Mouse (Mus musculus): ENCODE results near the gene Rptor. TPM values are rescaled to one million over a fixed set of nuclear protein-coding genes. Genes with fewer than 3 reads are reported as not detected.
A peak's percentile ranks its signal among the peaks of the same experiment; 100 is the strongest.
"Not testable (repeated sequence)": the region's sequence is repeated elsewhere in the genome, so short reads cannot be mapped to it uniquely, and the experiment has no call there.

Rptor gene
- total RNA-seq, 2 experiments from 2014 or later: 63.9 to 65.0 TPM

DNA sequence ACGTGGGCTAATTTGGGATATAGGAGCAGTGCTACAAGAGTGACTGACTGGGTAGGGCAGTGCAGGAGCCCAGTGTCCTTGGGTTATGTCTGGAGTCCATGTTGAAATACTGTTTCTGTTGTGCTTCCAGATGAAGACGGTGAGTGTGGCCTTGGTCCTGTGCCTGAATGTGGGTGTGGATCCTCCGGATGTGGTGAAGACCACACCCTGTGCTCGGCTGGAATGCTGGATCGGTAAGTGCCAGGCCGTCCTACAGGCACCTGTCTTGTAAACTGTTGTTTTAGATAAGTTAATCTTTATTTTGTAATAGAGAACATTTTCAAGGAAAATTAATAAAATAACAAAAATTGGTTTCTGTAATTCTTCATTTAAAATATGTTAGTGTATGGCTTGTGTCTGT lies 54.8 kb downstream of the Rptor start:
- no peak for DNase-seq

- DNase-seq: no peak
These were observed 56.6 kb downstream of the Rptor start for GRCm38 (mm10) chr11:119659296-119659695.

DNA sequence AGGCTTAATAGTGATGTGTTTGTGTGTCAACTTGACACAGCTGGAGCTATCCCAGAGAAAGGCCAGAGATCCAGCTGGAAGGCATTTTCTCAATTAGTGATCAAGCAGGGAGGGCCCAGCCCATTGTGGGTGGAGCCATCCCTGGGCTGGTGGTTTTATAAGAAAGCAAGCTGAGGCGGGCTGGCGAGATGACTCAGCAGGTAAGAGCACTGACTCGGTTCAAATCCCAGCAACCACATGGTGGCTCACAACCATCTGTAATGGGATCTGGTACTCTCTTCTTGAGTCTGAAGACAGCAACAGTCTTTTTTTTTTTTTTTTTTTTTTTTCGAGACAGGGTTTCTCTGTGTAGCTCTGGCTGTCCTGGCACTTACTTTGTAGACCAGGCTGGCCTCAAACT lies 58.8 kb downstream of the Rptor start:
- DNase-seq: not testable (repeated sequence)

- DNase-seq: no peak
These were observed 61.2 kb downstream of the Rptor start for GRCm38 (mm10) chr11:119663876-119664275.

GRCm38 (mm10) chr11:119664678-119665307 lies 62.1 kb downstream of the Rptor start:
- no peak for DNase-seq

GRCm38 (mm10) chr11:119665308-119665702 lies 62.6 kb downstream of the Rptor start:
- no peak for DNase-seq

DNA sequence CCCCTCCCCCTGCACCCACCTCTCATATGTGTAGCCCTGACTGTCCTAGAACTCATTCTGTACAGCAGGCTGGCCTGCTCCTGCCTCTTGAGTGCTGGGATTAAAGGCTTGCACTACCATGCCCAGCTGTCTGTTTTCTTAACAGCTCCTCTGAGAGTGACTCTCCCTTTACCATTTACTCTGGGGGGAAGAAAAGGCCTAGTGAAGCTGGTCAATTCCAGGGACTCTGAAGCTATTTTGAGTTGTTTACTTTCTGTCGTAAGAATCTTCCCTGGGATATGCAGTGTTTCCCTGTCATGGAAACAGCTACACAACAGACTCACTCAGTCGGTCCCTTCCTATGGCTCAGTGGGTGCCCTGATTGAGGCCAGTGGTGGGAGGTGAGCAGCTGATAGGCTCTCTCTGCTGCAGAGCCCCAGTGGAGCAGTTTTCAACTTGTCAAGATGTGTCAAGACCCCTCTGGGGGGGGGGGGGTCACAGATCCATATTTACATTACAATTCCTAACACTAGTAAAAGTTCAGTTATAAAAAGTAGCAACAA lies 63.9 kb downstream of the Rptor start:
- no peak for DNase-seq

DNA sequence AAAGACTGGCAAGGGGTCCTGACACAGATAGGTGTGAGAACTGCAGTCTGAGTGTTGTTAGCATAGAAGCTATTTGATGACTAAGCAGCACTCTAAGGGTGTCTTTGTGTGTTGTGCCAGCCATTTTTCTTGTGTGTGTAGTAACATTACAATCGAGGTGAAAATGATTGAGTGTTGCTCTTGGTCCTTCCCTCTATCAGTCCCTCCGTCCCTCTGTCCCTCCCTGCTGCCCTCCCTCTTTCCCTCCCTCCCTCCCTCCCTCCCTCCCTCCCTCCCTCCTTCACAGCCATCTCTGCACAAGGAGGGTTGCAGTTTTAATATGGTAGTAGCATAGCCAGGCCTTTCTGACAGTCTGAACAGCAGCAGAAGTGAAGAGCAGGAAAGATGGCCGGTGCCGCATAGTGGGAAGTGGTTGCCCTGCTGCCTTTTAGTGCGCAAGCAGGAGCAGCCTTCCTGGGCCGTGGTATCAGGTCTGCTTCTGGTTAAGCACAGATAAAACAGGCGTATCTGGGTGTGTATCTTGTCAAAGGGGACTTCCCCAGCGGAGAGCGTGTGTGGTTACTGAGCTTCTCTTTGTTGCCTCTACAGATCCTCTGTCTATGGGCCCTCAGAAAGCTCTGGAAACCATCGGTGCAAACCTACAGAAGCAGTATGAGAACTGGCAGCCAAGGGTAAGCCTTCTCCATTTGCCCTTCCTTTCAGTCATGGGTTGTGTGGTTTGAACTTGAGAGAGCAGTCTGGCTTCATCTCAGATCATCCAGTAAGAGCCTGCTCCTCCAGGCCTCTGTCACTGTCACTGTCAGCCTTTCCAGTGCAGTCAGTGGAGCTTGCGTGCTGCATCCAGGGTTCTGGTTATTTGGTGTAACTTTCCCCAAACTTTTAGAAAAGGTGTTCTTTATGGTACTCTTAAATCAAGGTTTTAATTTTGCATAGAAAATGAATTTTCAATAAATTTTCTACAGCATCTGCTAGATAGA lies 68.3 kb downstream of the Rptor start:
- DNase-seq: no peak

DNA sequence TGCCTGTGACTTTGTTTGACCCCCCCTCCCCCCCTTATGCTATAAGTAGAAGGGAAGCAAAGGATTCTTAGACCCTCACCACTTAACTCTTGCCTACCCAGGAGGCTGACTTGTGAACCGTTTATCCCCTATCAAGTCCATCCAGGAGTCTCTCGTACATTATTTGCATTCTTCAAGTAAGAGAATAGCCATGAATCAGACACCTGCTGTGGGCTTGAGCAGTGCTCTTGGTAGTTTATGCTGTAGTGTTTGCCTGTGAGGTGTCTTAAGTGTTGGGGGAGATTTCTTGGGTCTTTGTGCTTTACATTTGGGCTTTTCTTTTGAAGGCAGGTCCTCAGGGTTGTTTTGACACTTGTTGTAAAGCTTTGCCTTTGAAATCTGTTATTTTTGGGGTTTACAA lies 69.3 kb downstream of the Rptor start:
- DNase-seq: no peak

DNA sequence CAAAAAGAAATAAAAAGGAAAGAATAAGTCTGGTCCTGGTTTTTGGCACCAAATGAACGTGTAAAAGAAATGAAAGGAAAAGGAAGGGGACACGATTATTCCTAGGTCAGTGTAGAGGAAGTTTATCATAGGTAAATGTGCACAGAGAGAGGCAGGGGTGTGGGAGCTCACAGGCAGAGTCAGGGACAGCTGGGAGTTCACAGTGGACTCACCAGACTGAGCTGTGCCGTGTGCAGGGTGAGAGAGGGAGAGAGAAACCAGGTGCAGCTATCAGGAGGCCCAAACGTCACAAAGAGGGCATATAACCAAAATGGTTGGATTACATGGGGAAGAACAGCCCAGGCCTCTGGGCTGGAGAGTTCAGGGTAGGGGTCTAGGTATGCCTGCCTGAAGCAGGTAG lies 70.1 kb downstream of the Rptor start:
- DNase-seq: no peak

DNA sequence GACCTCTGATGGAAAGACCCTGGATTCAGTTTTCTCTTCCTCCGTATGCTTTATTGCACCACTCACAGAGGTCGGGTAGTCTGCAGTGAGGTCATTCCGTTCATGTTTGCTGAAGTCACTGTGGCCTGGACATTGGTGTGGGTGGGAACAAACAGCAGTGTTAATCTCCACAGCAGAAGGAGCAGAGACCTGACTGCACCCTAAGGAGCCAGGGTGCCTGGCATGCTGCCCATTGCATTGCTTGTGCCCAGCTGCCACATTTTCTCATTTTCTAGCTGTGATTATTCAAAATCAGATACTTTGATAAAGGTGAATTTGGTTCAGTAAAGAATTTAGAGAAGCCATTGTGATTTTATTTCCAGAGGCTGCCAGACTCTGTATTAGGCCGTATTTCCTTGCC lies 72.1 kb downstream of the Rptor start:
- no peak for DNase-seq

DNA sequence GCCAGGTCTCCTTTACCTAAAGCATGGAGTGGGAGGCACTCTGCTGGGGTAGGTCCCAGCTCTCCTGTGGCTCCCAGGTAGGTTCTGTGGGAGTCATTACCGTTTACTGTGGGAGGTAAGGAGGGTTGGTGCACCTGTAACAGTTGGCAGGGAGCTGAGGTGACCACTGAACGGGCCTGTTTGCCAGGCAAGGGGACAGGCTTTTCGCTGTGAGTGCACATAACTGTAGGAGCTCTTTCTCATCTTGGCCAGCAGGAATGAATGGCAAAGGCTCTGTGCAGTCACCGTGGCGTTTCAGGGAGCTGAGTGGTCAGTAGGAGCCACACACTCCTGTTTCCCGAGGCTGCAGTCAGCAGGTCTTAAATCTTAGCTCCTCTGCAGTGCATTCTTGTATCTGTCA lies 72.8 kb downstream of the Rptor start:
- no peak for DNase-seq

DNA sequence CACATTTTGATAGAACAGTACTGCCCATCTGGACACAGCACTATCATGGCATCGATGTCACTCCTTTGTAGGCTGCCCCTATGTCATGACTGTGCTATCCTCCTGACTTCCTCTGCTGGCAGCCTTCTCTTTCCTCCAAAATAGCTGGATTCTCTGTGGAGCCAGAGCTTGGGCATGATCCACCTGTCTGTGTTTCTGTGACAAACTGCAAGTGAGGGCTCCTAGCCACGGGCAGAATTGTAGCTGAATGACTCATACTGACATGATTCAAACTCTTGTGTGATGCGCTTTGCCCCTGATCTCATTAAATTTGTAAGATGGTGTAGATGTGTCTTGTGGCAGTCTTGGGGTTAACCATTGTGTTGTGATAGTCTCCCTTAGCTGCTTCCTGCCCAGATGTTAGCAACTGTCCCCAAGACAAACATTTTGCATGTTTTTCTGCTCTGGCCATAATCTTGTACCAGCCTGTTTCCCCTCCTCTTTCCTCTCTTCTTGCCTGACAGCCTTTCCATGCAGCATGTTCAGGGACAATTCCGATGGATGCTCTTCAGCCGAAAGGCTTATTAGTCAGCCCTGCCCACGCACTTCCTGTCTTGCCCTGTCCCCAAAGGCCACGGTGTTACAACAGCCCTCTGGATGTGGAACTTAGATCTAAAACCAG lies 74.2 kb downstream of the Rptor start:
- no peak for DNase-seq

GRCm38 (mm10) chr11:119678427-119678826 lies 75.7 kb downstream of the Rptor start:
- DNase-seq: peak in 1 of 2 experiments; percentile 36

GRCm38 (mm10) chr11:119680735-119681134 lies 78.0 kb downstream of the Rptor start:
- no peak for DNase-seq

DNA sequence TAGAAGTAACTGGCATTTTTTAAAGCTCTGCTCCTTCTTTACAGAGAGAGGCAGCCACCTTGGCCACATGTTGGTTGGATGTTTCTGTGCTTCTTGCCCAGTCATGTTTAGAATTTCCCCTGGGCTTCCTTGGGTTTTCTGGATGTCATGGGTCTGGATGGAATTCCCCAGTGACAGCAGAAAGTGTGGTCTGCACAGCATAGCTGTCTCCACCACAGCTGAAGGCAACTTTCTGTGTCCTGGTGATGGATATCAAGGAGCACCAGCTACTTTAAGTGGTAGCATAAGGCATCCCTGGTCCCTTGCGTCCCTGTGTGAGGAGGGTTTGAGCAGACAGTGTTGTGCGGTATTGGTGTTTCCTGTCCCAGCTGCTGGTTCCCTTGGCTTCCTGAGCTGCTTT lies 79.6 kb downstream of the Rptor start:
- DNase-seq: no peak

- DNase-seq: no peak
These were observed 81.1 kb downstream of the Rptor start for GRCm38 (mm10) chr11:119683796-119684195.

- DNase-seq: no peak
These were observed 82.8 kb downstream of the Rptor start for GRCm38 (mm10) chr11:119685477-119685876.

- no peak for DNase-seq
These were observed 83.4 kb downstream of the Rptor start for GRCm38 (mm10) chr11:119685910-119686659.

GRCm38 (mm10) chr11:119687316-119687715 lies 84.6 kb downstream of the Rptor start:
- DNase-seq: no peak

DNA sequence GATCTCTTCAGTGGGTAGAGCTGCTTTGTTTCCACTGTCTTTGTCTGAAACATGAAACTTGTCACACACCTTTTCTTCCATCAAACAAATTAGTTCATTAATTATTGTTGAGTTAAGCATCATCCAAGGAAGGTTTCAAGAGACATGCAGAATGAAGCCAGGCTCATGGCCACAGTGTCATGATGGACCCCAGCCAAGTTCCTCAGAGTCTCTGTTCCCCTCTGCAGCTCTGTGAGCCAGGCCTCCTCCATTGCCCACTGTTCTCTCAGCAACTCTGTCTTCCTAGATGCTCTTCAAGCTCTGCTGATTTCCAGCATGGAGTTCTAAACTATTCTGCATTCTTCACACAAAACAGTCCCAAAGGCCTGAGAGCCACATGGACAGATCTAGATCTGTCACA lies 85.3 kb downstream of the Rptor start:
- no peak for DNase-seq

GRCm38 (mm10) chr11:119689936-119690335 lies 87.2 kb downstream of the Rptor start:
- no peak for DNase-seq

Measured in layer of hippocampus, postnatal 36 days (tissue).